Mouse (Mus musculus): ENCODE data around the gene Srsf9.

Srsf9 gene

GRCm38 (mm10) chr5:115326256-115326831 lies 633 bp upstream of the Srsf9 start:
- no peak for DNase-seq (ENCODE audit: low read depth, low spot score)

GRCm38 (mm10) chr5:115327610-115328548 lies 902 bp downstream of the Srsf9 start:
- no peak for DNase-seq (ENCODE audit: low read depth, low spot score)

GRCm38 (mm10) chr5:115330955-115331354 lies 4.0 kb downstream of the Srsf9 start:
- no peak for DNase-seq (ENCODE audit: low read depth, low spot score)

GRCm38 (mm10) chr5:115333626-115334025 lies 6.6 kb downstream of the Srsf9 start:
- DNase-seq (ENCODE audit: low read depth, low spot score), result no peak

GRCm38 (mm10) chr5:115340007-115340406 lies 13.0 kb downstream of the Srsf9 start:
- no peak for DNase-seq (ENCODE audit: low read depth, low spot score)

GRCm38 (mm10) chr5:115340577-115341313 lies 13.8 kb downstream of the Srsf9 start, which contains the start of the genes Gatc and Triap1:
TSS of gene Gatc (minus strand) at chr5:115341178.
TSS of gene Triap1 (plus strand) at chr5:115341225.
- DNase-seq (ENCODE audit: low read depth, low spot score), result peak; percentile 74

GRCm38 (mm10) chr5:115341314-115342165 lies 14.6 kb downstream of the Srsf9 start:
- DNase-seq (ENCODE audit: low read depth, low spot score), result no peak

- DNase-seq (ENCODE audit: low read depth, low spot score), result no peak
These were observed 20.6 kb downstream of the Srsf9 start for GRCm38 (mm10) chr5:115347564-115347963.

GRCm38 (mm10) chr5:115348546-115349224 lies 21.7 kb downstream of the Srsf9 start, which contains the start of gene Cox6a1:
TSS of gene Cox6a1 (minus strand) at chr5:115348981.
- peak; percentile 93 for DNase-seq (ENCODE audit: low read depth, low spot score)

GRCm38 (mm10) chr5:115349225-115349555 lies 22.2 kb downstream of the Srsf9 start:
- no peak for DNase-seq (ENCODE audit: low read depth, low spot score)

- DNase-seq (ENCODE audit: low read depth, low spot score), result no peak
These were observed 24.4 kb downstream of the Srsf9 start for GRCm38 (mm10) chr5:115351348-115351747.

GRCm38 (mm10) chr5:115355070-115355469 lies 28.1 kb downstream of the Srsf9 start:
- no peak for DNase-seq (ENCODE audit: low read depth, low spot score)

GRCm38 (mm10) chr5:115358872-115359271 lies 31.9 kb downstream of the Srsf9 start:
- no peak for DNase-seq (ENCODE audit: low read depth, low spot score)

- no peak for DNase-seq (ENCODE audit: low read depth, low spot score)
These were observed 32.5 kb downstream of the Srsf9 start for GRCm38 (mm10) chr5:115359438-115359837.

GRCm38 (mm10) chr5:115359851-115360372 lies 32.9 kb downstream of the Srsf9 start:
- no peak for DNase-seq (ENCODE audit: low read depth, low spot score)

- no peak for DNase-seq (ENCODE audit: low read depth, low spot score)
These were observed 35.2 kb downstream of the Srsf9 start for GRCm38 (mm10) chr5:115362216-115362615.

GRCm38 (mm10) chr5:115362819-115363714 lies 36.1 kb downstream of the Srsf9 start:
- no peak for DNase-seq (ENCODE audit: low read depth, low spot score)

GRCm38 (mm10) chr5:115364782-115365181 lies 37.8 kb downstream of the Srsf9 start:
- DNase-seq (ENCODE audit: low read depth, low spot score), result no peak

GRCm38 (mm10) chr5:115371736-115372135 lies 44.8 kb downstream of the Srsf9 start:
- no peak for DNase-seq (ENCODE audit: low read depth, low spot score)
